Mouse (Mus musculus) olfactory bulb, adult 2 months (tissue): ENCODE data around the gene D430041D05Rik. TPM values are rescaled to one million over a fixed set of nuclear protein-coding genes. Genes with fewer than 3 reads are reported as not detected.
A peak's percentile ranks its signal among the peaks of the same experiment; 100 is the strongest.

ENCODE experiments used
- H3K27ac ChIP-seq: fragments of 200-500 bp; 2 replicates; pipeline ENCODE4 v1.5.1; 2012; ENCODE audit warnings: low read depth, low read length; ENCODE audit not compliant: insufficient read depth
- H3K4me1 ChIP-seq: fragments of 200-500 bp; 2 replicates; pipeline ENCODE4 v1.6.1; 2012; ENCODE audit warnings: low read length; ENCODE audit not compliant: control insufficient read depth, insufficient read depth
- H3K4me3 ChIP-seq: fragments of 200-500 bp; 2 replicates; pipeline ENCODE4 v1.5.1; 2012; ENCODE audit warnings: mild to moderate bottlenecking, low read depth, low read length, moderate library complexity; ENCODE audit not compliant: insufficient read depth
- CTCF ChIP-seq: fragments of 200-500 bp; IDR thresholded peaks from 2 replicates; pipeline ENCODE4 v1.5.1; 2012; ENCODE audit warnings: low read depth, mild to moderate bottlenecking, low read length, moderate library complexity; ENCODE audit not compliant: insufficient read depth
- POLR2A ChIP-seq: fragments of 200-500 bp; IDR thresholded peaks from 2 replicates; pipeline ENCODE4 v1.6.1; 2012; ENCODE audit warnings: mild to moderate bottlenecking, low read depth, low read length, moderate library complexity; ENCODE audit not compliant: insufficient read depth
- WGBS: fragments of 180-500 bp; shearing (Covaris S2); methylation state at CpG from one replicate; pipeline ENCODE4 v1.1.7; 2018; 5-methylcytosine and 5-hydroxymethylcytosine counted together
- polyA plus RNA-seq: library from polyadenylated mRNA; stranded (reverse); fragments of >200 nt; gene quantifications from 2 replicates; pipeline ENCODE4 v1.2.4, GENCODE M21; 2012; ENCODE audit warnings: low replicate concordance; ENCODE audit not compliant: missing spikeins, insufficient read depth, insufficient read length

Gene D430041D05Rik
- polyA plus RNA-seq, 1 experiment = not detected

- Histone ChIP-seq H3K4me1 (no peaks in the 10 kb centered on the region), H3K4me3 (no peak overlapping the region), H3K27ac (no peak overlapping the region)
- TF ChIP-seq CTCF = no peak
- no peak for TF ChIP-seq POLR2A
- 71% methylated on average over 6 of the region's 6 CpGs for WGBS
Observed at GRCm38 (mm10) chr2:104335824-104336223, 75.0 kb downstream of the D430041D05Rik start.

GRCm38 (mm10) chr2:104333952-104334351 lies 76.9 kb downstream of the D430041D05Rik start:
- H3K4me1 ChIP-seq = no peaks in the 10 kb centered on the region
- no peak overlapping the region for H3K27ac ChIP-seq
- H3K4me3 ChIP-seq = no peak overlapping the region
- TF ChIP-seq POLR2A (no peak), CTCF (no peak)
- 67% methylated on average over 5 of the region's 5 CpGs for WGBS

- no peak overlapping the region for H3K27ac ChIP-seq
- WGBS = 71% methylated on average over 4 of the region's 4 CpGs
- TF ChIP-seq CTCF = no peak
- TF ChIP-seq POLR2A = no peak
Observed at GRCm38 (mm10) chr2:104332707-104333106, 78.1 kb downstream of the D430041D05Rik start.

GRCm38 (mm10) chr2:104331261-104331660 lies 79.6 kb downstream of the D430041D05Rik start:
- WGBS = 84% methylated on average over 6 of the region's 6 CpGs
- Histone ChIP-seq H3K27ac (no peak overlapping the region), H3K4me3 (no peak overlapping the region), H3K4me1 (peaks cover 9% of the 10 kb centered on the region; the same call in 1 of the 2 replicates)
- TF ChIP-seq CTCF (no peak), POLR2A (no peak)

More at GRCm38 (mm10) chr2:104332707-104333106, 78.1 kb downstream of the D430041D05Rik start:
- Histone ChIP-seq H3K4me1 (peaks cover 4% of the 10 kb centered on the region; the same call in 1 of the 2 replicates), H3K4me3 (no peak overlapping the region)

GRCm38 (mm10) chr2:104327116-104327794 lies 83.6 kb downstream of the D430041D05Rik start:
- no peak for TF ChIP-seq POLR2A
- WGBS = 64% methylated on average over 16 of the region's 16 CpGs
- Histone ChIP-seq H3K27ac (no peak overlapping the region), H3K4me1 (peaks cover 9% of the 10 kb centered on the region; the same call in 1 of the 2 replicates), H3K4me3 (no peak overlapping the region)

GRCm38 (mm10) chr2:104323773-104324172 lies 87.0 kb downstream of the D430041D05Rik start:
- TF ChIP-seq POLR2A = no peak
- TF ChIP-seq CTCF = no peak
- Histone ChIP-seq H3K4me1 (peaks cover 21% of the 10 kb centered on the region), H3K27ac (no peak overlapping the region), H3K4me3 (no peak overlapping the region)
- 61% methylated on average over 6 of the region's 6 CpGs for WGBS

GRCm38 (mm10) chr2:104323351-104323750 lies 87.5 kb downstream of the D430041D05Rik start:
- WGBS = 83% methylated on average over 5 of the region's 5 CpGs
- Histone ChIP-seq H3K4me3 (no peak overlapping the region), H3K4me1 (peaks cover 22% of the 10 kb centered on the region), H3K27ac (no peak overlapping the region)
- TF ChIP-seq CTCF (no peak), POLR2A (no peak)

GRCm38 (mm10) chr2:104320061-104320624 lies 90.7 kb downstream of the D430041D05Rik start:
- no peak overlapping the region for H3K4me3 ChIP-seq
- H3K4me1 ChIP-seq = peaks cover 16% of the 10 kb centered on the region
- 0 out of 2 replicates have a peak overlapping the region, but pooled peaks have one; percentile 20 for H3K27ac ChIP-seq
- 69% methylated on average over 13 of the region's 13 CpGs for WGBS
- TF ChIP-seq CTCF (no peak), POLR2A (no peak)

- Histone ChIP-seq H3K4me1 (peaks cover 16% of the 10 kb centered on the region), H3K27ac (no peak overlapping the region), H3K4me3 (no peak overlapping the region)
- 94% methylated on average over 10 of the region's 10 CpGs for WGBS
- TF ChIP-seq CTCF (no peak), POLR2A (no peak)
Observed at GRCm38 (mm10) chr2:104319443-104319842, 91.4 kb downstream of the D430041D05Rik start.

- H3K4me1 ChIP-seq = peaks cover 16% of the 10 kb centered on the region
- no peak overlapping the region for H3K4me3 ChIP-seq
- peak overlapping the region; percentile 64; the same call in 1 of the 2 replicates for H3K27ac ChIP-seq
- TF ChIP-seq POLR2A = no peak
- TF ChIP-seq CTCF = no peak
- 35% methylated on average over 8 of the region's 8 CpGs for WGBS
Observed at GRCm38 (mm10) chr2:104318881-104319280, 91.9 kb downstream of the D430041D05Rik start.
